Mouse (Mus musculus): Measurements from ENCODE around the gene Muc5b.
A peak's percentile ranks its signal among the peaks of the same experiment; 100 is the strongest.

Gene Muc5b

GRCm38 (mm10) chr7:141902269-141902729 lies 63.4 kb downstream of the Muc5b start:
- peak; percentile 96 to 100 for DNase-seq (ENCODE audit: low spot score in 2 of 2)

- DNase-seq (ENCODE audit: low spot score in 2 of 2): no peak
These were observed 63.9 kb downstream of the Muc5b start for GRCm38 (mm10) chr7:141902791-141903190.

- DNase-seq (ENCODE audit: low spot score in 2 of 2): no peak
These were observed 69.7 kb downstream of the Muc5b start for GRCm38 (mm10) chr7:141908591-141908990.

GRCm38 (mm10) chr7:141911305-141911704 lies 72.4 kb downstream of the Muc5b start:
- DNase-seq (ENCODE audit: low spot score in 2 of 2): no peak

GRCm38 (mm10) chr7:141918407-141918806 lies 79.5 kb downstream of the Muc5b start, which contains the start of gene Tollip:
Tollip (minus strand) TSS chr7:141918507.
- no peak for DNase-seq (ENCODE audit: low spot score in 2 of 2)
